Mouse (Mus musculus): ENCODE measurements around the gene Usp35.

Gene Usp35

DNA sequence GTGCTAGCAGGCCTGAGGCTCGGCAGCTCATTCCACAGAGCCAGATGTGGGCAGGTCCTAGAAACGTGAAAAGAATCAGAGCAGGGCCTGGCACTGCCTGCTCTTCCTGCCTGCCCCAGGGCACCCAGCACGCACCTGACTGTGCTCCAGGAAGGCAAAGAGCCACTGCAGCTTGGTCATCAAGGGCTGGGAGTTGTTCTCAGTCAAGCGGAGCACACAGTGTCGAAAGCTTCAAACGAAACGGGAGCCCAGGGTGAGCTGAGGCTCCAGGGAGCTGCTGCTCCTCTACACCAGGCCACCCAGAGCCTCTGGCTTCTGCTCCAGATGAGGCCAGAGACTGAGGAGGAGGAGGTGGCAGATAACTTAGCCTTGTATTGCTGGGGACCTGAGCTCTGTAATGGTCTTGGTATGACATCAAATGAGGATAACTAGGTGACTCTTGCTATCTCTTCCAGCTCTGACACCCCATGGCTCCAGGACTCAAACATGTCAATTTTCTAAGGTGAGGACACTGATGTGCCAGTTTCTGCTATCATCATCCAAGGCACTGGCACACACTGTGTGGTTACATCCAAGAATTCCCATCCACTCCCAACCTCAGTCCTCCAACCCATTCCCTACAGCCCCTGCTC lies 18.3 kb downstream of the Usp35 start:
- DNase-seq (ENCODE audit: low spot score): no peak

- DNase-seq (ENCODE audit: low spot score): no peak
These were observed 19.0 kb downstream of the Usp35 start for GRCm38 (mm10) chr7:97312856-97313255.

DNA sequence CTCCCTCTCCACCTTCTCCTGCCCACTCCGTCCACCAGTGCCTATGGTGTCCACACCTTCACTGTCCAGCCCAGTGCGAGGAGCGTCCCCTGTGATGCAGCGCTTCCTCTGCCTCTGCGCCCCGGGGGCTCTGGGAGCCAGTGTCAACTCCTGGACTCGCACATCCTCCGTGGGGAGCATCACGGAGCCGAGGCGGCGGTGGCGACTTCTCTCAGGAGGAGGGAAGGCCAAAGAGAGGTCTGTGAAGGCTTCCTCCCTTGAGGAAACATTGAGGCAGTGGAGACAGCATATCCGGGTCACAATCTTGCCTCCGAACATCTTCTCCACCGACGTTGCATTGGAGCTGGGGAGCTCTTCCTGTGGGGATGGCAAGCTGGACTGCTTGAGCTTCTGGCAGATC lies 19.6 kb downstream of the Usp35 start:
- DNase-seq (ENCODE audit: low spot score): no peak

- no peak for DNase-seq (ENCODE audit: low spot score)
These were observed 20.2 kb downstream of the Usp35 start for GRCm38 (mm10) chr7:97311620-97312019.

- DNase-seq (ENCODE audit: low spot score): no peak
These were observed 21.5 kb downstream of the Usp35 start for GRCm38 (mm10) chr7:97310341-97310635.

DNA sequence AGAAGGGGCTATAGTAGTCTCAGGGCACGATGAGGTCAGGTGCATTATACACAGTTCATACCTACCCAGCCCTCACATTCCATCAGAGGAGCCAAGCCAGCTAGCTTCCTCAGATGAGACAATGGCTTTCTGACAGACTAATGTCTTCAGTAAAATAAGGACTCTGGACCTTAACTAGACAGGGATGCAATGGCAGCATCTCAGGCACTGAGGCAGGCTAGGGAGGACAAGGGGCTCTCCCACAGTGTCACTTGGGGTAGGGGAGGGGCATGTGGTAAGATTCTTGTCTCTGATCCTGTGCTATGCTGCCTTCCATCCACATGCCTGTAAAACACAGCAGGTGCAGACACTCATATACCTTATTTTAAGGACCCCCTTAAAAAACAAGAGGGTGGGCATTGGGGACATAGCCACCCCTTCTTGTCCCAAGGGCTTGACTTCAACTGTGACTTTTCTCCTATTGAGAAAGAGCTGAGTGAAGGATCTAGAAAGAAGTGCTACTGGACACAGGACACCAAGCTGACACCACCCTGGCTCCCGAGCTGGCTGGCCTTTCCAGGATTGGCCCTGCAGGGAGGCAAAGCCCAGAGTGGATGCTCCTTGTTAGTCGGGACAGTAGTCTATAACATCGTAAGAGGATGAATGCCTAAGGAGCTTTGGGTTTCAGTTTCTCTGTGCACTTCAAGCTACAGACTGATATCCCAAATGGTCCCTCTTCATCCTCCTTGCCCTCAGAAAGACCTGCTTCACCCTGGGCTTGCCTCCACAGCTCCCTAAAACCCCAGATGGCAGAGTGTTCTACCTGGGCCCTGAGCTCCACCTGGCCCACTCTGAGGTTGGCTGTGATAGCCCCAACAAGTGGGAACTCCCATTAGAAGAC lies 22.1 kb downstream of the Usp35 start:
- DNase-seq (ENCODE audit: low spot score): no peak

GRCm38 (mm10) chr7:97307546-97307945 lies 24.3 kb downstream of the Usp35 start:
- DNase-seq (ENCODE audit: low spot score): peak; percentile 3

- DNase-seq (ENCODE audit: low spot score): peak; percentile 2
These were observed 25.0 kb downstream of the Usp35 start for GRCm38 (mm10) chr7:97306813-97307212.

- peak; percentile 2 for DNase-seq (ENCODE audit: low spot score)
These were observed 26.6 kb downstream of the Usp35 start for GRCm38 (mm10) chr7:97305206-97305605.

DNA sequence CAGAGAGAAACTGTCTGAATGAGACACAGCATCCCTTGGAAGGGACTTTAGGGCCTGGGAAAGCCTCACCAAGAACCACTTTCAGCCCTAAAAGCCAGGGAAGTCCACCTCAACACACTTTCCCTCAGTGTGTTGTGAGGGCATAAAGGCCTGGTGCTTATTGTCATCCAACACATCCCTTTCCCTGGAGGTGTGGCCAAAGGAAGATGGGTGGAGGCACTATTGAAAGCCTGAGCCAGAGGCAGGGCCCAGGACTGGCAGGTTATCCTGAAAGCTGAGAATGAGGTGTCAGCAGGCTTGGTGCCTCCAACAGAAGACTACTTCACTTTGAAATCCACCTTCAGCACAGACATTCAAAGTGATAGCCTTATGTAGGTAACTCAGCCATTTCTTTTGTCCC lies 27.3 kb downstream of the Usp35 start:
- DNase-seq (ENCODE audit: low spot score): peak; percentile 2

GRCm38 (mm10) chr7:97303614-97304013 lies 28.2 kb downstream of the Usp35 start:
- DNase-seq (ENCODE audit: low spot score): no peak

DNA sequence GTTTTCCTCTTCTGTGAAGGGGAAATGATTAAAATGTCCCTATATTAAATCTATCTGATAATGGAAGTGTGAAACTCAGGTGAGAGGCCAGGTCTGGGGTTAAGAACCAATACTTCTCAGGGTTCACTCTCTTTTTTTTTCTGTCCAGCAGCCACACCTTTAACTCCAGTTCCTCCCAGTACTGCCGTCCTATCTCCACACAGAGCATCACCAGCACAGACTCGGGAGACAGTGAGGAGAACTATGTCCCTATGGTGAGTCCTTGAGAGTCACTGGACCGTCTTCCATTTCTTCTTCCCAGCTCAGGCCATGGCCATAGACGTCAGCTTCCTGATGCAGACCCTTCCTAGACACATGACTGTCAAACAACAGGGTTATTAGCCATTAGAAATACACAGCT lies 28.9 kb downstream of the Usp35 start:
- DNase-seq (ENCODE audit: low spot score): no peak

DNA sequence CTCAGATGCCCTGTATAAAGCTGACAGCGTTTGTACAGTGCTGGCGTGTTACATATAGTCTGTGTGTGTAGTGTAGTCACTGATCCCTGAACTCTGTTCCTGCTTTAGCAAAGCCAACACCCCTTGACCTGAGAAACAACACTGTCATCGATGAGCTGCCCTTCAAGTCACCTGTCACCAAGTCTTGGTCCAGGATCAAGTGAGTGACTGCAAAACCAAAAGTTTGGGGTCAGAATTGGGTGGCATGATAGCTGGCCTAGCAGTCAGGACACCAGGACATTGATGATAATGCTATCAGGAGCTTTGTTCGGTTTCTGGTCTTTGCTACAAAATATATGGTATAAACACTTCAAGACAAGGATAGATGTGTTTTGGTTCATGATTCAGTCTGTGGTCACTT lies 29.6 kb downstream of the Usp35 start:
- no peak for DNase-seq (ENCODE audit: low spot score)

DNA sequence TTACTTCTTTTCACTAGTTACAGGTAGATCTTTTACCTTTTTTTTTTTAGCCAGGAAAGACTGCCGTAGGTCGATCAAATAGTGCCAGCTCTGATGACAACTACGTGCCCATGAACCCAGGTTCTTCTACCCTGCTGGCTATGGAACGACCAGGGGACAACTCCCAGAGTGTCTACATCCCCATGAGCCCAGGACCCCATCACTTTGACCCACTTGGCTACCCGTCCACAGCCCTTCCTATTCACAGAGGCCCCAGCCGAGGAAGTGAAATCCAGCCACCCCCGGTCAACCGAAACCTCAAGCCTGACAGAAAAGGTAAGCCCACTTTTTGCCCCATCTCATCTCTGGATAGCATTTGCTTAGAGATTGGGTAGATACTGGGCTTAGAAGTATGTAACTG lies 30.5 kb downstream of the Usp35 start:
- DNase-seq (ENCODE audit: low spot score): no peak

GRCm38 (mm10) chr7:97300914-97301313 lies 30.9 kb downstream of the Usp35 start:
- DNase-seq (ENCODE audit: low spot score): no peak

DNA sequence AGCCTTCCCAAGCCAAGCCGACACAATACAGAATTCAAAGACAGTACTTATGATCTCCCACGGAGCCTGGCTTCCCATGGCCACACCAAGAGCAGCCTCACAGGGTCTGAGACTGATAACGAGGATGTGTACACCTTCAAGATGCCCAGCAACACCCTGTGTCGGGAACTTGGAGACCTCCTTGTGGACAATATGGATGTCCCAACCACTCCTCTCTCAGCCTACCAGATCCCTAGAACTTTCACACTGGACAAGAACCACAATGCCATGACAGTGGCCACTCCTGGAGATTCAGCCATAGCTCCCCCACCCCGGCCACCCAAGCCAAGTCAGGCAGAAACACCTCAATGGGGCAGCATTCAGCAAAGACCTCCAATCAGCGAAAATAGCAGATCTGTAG lies 32.9 kb downstream of the Usp35 start:
- no peak for DNase-seq (ENCODE audit: low spot score)

DNA sequence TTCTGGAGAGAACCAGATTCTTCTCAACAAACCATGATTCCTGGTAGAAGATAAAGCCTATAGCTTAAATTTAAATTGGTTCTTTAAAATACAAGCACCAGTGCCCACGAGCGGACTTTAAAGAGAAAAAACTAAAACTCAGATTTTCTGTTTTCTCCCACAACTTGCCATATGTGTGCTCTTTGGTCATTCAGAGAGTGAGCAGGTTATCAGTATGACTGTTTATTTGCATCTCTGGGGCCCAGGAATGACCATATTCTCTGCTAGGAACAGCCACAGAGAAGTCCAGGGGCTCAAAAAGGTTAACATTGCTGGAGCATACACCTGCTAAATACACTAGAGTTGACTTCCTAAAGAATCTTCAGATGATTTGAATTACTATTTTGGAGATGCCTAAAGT lies 33.5 kb downstream of the Usp35 start:
- no peak for DNase-seq (ENCODE audit: low spot score)

DNA sequence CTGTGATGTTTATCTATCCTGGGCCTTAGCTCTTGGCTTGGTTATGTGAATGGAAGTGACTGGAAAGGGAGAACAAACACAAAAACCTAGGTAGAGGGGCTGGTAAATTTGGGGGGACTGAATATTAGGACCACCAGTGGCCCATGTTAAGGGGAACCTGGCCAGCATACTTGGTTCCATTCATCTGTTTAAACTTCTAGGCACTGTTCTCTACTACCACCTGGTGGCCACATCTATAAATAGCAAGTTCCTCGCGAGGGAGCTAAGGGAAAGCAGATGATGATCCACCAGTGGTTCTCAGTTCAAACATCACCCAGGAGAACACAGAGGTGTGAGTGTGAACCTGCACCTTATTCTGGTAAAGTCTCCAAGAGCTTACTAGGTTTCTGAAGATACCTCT lies 34.4 kb downstream of the Usp35 start:
- peak; percentile 37 for DNase-seq (ENCODE audit: low spot score)

DNA sequence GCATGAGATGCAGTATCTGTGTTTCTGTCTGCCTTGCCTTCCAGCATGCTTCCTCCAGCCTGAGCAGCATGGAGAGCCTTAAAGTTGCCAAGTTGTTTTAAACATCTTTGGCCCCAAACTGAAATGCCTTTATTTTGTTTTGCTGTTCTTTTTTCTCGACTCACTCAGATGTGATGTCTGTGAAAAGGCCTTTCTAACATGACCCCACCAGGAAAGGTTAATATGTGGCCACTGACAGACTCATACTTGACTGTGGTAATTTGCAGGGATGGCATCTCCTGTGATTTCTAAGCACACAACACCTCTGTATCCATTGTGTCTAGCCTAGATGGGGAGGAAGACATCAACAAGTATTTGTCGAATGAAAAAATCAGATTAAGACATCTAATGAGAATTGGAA lies 34.8 kb downstream of the Usp35 start:
- DNase-seq (ENCODE audit: low spot score): no peak

GRCm38 (mm10) chr7:97271068-97271467 lies 60.8 kb downstream of the Usp35 start:
- DNase-seq (ENCODE audit: low spot score): no peak

DNA sequence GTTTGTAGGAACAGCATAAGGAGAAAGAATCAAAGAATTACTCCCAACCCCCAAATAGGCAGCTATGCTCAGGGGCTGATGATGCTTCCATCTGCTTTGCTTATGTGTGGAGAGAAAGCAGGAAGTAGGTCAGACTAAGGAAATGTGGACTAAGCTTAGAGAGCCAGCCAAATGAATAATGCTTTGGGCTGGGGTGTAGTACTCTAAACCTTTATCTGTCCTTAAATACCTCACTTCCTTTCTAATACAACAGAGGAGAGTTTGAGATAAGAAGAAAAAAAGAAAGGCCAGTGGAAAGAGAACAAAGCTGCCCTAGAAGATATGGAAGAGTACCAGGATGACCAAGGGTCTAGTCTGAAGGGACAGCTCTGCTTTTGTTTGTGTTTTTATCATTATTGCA lies 61.5 kb downstream of the Usp35 start:
- no peak for DNase-seq (ENCODE audit: low spot score)

DNA sequence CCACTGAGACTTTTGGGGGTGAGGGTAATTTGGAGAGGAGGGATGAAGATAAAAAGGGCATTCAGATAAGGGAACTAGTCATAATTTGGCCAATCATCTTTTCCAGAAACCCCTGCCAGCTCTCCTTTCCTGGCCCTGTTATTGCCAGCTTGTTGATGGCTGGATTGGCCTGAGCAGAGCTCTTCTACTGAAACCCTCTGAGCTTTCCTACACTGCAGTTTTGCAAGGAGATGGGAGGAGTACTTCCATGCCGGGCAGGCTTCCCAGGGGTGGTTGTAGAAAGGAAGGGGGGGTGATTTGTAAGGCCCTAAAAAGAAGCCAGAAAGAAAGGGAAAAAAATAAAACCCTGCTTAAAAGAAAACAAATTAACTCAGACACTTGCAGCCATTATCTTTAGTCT lies 69.3 kb downstream of the Usp35 start:
- peak; percentile 11 for DNase-seq (ENCODE audit: low spot score)

Data from testis, postnatal 14 days (tissue).